Mouse (Mus musculus) embryonic facial prominence, embryonic 13.5 days (tissue): Measurements from ENCODE around the gene Spg20. TPM values are rescaled to one million over a fixed set of nuclear protein-coding genes. Genes with fewer than 3 reads are reported as not detected.

Experiments
- ATAC-seq: fragments of 200-750 bp; cut with Nextera tagmentation; 2 replicates; pipeline ENCODE4 v1.8.0; 2017; ENCODE audit warnings: low read depth; ENCODE audit not compliant: insufficient number of reproducible peaks, insufficient read depth, low FRiP score, low TSS enrichment
- H3K27ac ChIP-seq: fragments of 300-500 bp; sonication (generic); 2 replicates; pipeline ENCODE4 v1.5.1; 2015; ENCODE audit warnings: moderate library complexity, mild to moderate bottlenecking, inconsistent platforms
- H3K27me3 ChIP-seq: fragments of 300-500 bp; sonication (generic); 2 replicates; pipeline ENCODE4 v1.6.1; 2015; ENCODE audit warnings: mild to moderate bottlenecking, inconsistent platforms
- H3K36me3 ChIP-seq: fragments of 300-500 bp; sonication (generic); 2 replicates; pipeline ENCODE4 v1.6.1; 2015; ENCODE audit warnings: mild to moderate bottlenecking, inconsistent platforms
- H3K4me1 ChIP-seq: fragments of 300-500 bp; sonication (generic); 2 replicates; pipeline ENCODE4 v1.6.1; 2015; ENCODE audit warnings: inconsistent platforms
- H3K4me2 ChIP-seq: fragments of 300-500 bp; sonication (generic); 2 replicates; pipeline ENCODE4 v1.6.1; 2015; ENCODE audit warnings: moderate library complexity, mild to moderate bottlenecking, inconsistent platforms
- H3K4me3 ChIP-seq: fragments of 300-500 bp; sonication (generic); 2 replicates; pipeline ENCODE4 v1.5.1; 2015; ENCODE audit warnings: mild to moderate bottlenecking, inconsistent platforms
- H3K9ac ChIP-seq: fragments of 300-500 bp; sonication (generic); 2 replicates; pipeline ENCODE4 v1.6.1; 2015; ENCODE audit warnings: mild to moderate bottlenecking, inconsistent platforms
- H3K9me3 ChIP-seq: fragments of 300-500 bp; sonication (generic); 2 replicates; pipeline ENCODE4 v1.6.1; 2016; ENCODE audit warnings: inconsistent platforms
- WGBS: fragments of 180-500 bp; shearing (Covaris S2); methylation state at CpG from one replicate; pipeline ENCODE4 v1.1.7; 2015; ENCODE audit warnings: mixed read lengths; 5-methylcytosine and 5-hydroxymethylcytosine counted together
- microRNA-seq: library from miRNA; unstranded; fragments of <30 nt; microRNA quantifications from one replicate; pipeline ENCODE4, GENCODE M21; 2016
- polyA plus RNA-seq: library from polyadenylated mRNA; unstranded; fragments of >200 nt; fragmentation: Nextera tagmentation; extraction: Ambion mirVana; gene quantifications from 2 replicates; pipeline ENCODE4 v1.2.1, GENCODE M21; 2015

Spg20 gene
- polyA plus RNA-seq, 1 experiment from 2014 or later = 78.5 TPM

DNA sequence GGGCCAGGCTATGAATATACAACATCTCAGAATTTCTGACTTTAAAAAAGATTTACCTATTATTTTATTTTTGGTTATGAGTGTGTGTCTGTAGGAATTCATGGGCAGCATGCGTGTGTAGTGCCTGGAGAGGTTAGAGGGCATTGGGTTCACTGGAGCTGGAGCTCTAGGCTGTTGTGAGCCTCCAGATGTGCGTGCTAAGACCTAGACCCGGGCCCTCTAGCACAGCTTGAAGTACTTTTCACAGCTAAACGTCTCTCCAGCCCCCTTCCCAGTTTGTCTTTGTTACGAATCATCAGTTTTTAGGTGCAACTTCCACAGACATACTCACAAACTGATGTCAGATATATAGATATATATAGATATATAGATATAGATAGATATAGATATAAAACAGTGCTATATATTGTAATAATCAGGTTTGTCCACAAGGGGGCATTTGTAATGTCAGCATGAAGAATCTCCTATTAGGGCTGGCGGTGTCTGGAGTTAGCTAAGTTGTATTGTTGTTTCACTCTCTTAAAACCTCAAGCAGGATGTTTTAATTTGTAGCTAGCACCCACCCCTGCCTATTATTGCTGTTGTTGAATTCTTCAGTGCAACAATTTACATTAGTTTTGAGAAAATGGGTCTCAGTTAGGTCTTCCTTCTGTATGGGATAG is 40.9 kb downstream of the Spg20 start:
- no peak overlapping the region for H3K4me3 ChIP-seq
- 63% methylated on average over 6 of the region's 6 CpGs for WGBS
- no peak overlapping the region for H3K9ac ChIP-seq
- H3K27ac ChIP-seq = no peak overlapping the region
- no peaks in the 10 kb centered on the region for H3K27me3 ChIP-seq
- no peak for ATAC-seq
- H3K4me2 ChIP-seq = no peak overlapping the region
- 0 out of 2 replicates have a peak, but pooled peaks cover 2% of the 10 kb centered on the region for H3K4me1 ChIP-seq
- H3K9me3 ChIP-seq = no peaks in the 10 kb centered on the region
- no peaks in the 10 kb centered on the region for H3K36me3 ChIP-seq

- H3K4me1 ChIP-seq = no peaks in the 10 kb centered on the region
- no peaks in the 10 kb centered on the region for H3K27me3 ChIP-seq
- H3K9me3 ChIP-seq = no peaks in the 10 kb centered on the region
- H3K4me3 ChIP-seq = no peak overlapping the region
- no peak overlapping the region for H3K9ac ChIP-seq
- no peak overlapping the region for H3K27ac ChIP-seq
- H3K36me3 ChIP-seq = no peaks in the 10 kb centered on the region
- WGBS = 89% methylated on average over 7 of the region's 7 CpGs
- H3K4me2 ChIP-seq = no peak overlapping the region
- ATAC-seq = no peak
Measured at GRCm38 (mm10) chr3:55154163-55154562, 42.3 kb downstream of the Spg20 start.

GRCm38 (mm10) chr3:55157413-55157812 is 45.5 kb downstream of the Spg20 start:
- no peaks in the 10 kb centered on the region for H3K4me1 ChIP-seq
- 71% methylated on average over 5 of the region's 5 CpGs for WGBS
- H3K27me3 ChIP-seq = no peaks in the 10 kb centered on the region
- H3K4me2 ChIP-seq = no peak overlapping the region
- H3K36me3 ChIP-seq = no peaks in the 10 kb centered on the region
- no peak overlapping the region for H3K27ac ChIP-seq
- no peak overlapping the region for H3K4me3 ChIP-seq
- H3K9ac ChIP-seq = no peak overlapping the region
- no peaks in the 10 kb centered on the region for H3K9me3 ChIP-seq
- no peak for ATAC-seq

DNA sequence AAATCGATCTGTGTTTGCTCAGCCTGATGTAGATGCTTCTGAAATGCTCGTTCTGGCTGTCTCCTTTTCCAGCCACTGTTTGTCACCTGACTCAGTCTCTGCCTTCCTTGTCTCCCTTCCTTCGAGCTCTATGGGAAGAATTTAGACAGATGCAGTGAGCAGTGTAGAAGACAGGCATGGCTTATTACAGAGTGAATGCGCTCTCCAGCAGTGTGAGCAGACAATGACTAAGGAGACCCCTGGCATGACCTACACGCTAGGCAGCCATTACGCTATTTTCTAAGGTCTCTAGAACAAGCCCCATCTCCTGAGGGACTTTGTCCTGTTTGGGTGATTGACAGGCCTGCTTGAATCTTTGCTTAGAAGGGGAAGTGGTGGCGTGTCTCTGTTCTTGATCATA is 49.2 kb downstream of the Spg20 start:
- H3K27ac ChIP-seq = no peak overlapping the region
- ATAC-seq = no peak
- no peak overlapping the region for H3K4me3 ChIP-seq
- H3K9me3 ChIP-seq = no peaks in the 10 kb centered on the region
- H3K9ac ChIP-seq = no peak overlapping the region
- no peaks in the 10 kb centered on the region for H3K27me3 ChIP-seq
- H3K36me3 ChIP-seq = no peaks in the 10 kb centered on the region
- no peak overlapping the region for H3K4me2 ChIP-seq
- 73% methylated on average over 7 of the region's 7 CpGs for WGBS
- H3K4me1 ChIP-seq = no peaks in the 10 kb centered on the region

DNA sequence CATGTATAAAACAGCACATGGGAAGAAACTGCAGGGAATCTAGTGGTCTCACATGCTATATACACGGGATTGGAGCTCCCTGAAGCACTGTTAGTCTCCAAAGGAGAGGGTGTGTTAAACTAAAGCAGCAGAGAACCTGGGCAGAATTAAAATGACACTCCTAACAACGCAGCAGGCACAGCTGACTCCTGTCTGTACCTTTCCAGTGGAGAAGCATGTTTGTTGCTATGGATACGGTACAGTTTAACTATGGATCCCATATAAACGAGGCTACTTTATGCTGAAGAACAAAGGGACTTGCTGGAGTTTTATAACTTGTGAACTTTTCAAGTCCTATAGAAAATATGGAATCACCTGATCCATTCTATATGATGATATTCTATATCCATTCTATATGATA is 51.6 kb downstream of the Spg20 start:
- Histone ChIP-seq H3K9ac (no peak overlapping the region), H3K27me3 (no peaks in the 10 kb centered on the region), H3K4me2 (no peak overlapping the region), H3K27ac (no peak overlapping the region), H3K4me3 (no peak overlapping the region), H3K4me1 (no peaks in the 10 kb centered on the region), H3K9me3 (no peaks in the 10 kb centered on the region), H3K36me3 (no peaks in the 10 kb centered on the region)
- ATAC-seq = no peak
- WGBS = 73% methylated on average over 4 of the region's 4 CpGs

DNA sequence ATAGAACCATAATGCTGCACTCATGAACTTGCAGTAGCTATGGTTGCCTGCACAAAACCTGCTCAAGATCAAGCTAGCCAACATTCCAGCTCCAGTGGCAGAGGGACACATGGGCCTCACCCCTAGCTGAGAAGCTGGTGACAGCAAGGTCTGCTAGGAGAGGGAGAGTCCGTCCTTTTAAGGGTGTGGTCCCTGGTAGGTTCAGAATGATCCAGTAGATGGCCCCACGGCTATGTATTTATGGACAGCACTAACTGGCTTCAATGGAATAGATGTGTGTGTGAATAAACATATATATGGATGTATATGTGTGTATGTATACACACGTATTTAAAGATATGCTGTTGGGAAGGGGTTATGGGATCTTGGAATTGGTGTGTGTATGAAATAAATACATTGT is 60.6 kb downstream of the Spg20 start:
- Histone ChIP-seq H3K4me2 (no peak overlapping the region), H3K4me3 (no peak overlapping the region), H3K9ac (no peak overlapping the region), H3K36me3 (no peaks in the 10 kb centered on the region), H3K4me1 (no peaks in the 10 kb centered on the region), H3K27ac (no peak overlapping the region), H3K27me3 (no peaks in the 10 kb centered on the region), H3K9me3 (no peaks in the 10 kb centered on the region)
- WGBS = 75% methylated on average over 3 of the region's 3 CpGs
- ATAC-seq = no peak

GRCm38 (mm10) chr3:55177271-55177670 is 65.4 kb downstream of the Spg20 start:
- no peak overlapping the region for H3K27ac ChIP-seq
- H3K36me3 ChIP-seq = no peaks in the 10 kb centered on the region
- no peaks in the 10 kb centered on the region for H3K9me3 ChIP-seq
- ATAC-seq = no peak
- H3K27me3 ChIP-seq = no peaks in the 10 kb centered on the region
- no peak overlapping the region for H3K4me3 ChIP-seq
- H3K9ac ChIP-seq = no peak overlapping the region
- 55% methylated on average over 6 of the region's 6 CpGs for WGBS
- H3K4me1 ChIP-seq = no peaks in the 10 kb centered on the region
- no peak overlapping the region for H3K4me2 ChIP-seq

DNA sequence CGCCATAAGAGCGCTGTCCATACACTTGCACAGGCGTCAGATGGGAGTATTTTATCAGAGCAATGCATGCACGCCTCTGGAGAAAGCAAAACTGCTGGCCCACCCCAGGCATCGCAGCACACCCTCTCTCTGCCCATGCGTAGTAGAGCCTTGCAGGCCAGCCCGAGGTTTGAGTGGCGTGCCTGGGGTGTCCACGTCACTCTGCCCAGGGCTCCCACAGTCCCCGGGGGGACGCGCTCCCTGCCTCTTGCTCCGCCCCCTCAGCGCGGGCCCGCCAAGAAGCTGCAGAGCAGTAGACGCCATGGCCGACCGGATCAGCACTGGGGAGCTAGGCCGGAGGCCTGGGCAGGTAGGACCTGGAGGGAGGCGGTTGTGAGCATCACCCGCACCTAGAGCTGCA is 69.9 kb downstream of the Spg20 start, which contains the start of gene Sohlh2:
Gene Sohlh2 (plus strand): TSS at position 263 of the 400 bp plus-strand sequence.
- WGBS = 93% methylated on average over 22 of the region's 22 CpGs
- Histone ChIP-seq H3K9me3 (no peaks in the 10 kb centered on the region), H3K4me1 (no peaks in the 10 kb centered on the region), H3K27ac (no peak within 1 kb of the TSS), H3K9ac (no peak within 1 kb of the TSS; the same call in 1 of the 2 replicates), H3K36me3 (no peaks in the 10 kb centered on the region), H3K4me2 (no peak within 1 kb of the TSS), H3K4me3 (no peak within 1 kb of the TSS), H3K27me3 (no peaks in the 10 kb centered on the region)
- 0 out of 2 replicates have a peak, but pooled peaks have one; percentile 37 for ATAC-seq

Small RNA genes within 50 kb of the gene (microRNA-seq; reads per million reads assigned to microRNA genes)
- gene Gm22029 = not detected

Other genes with a start within 250 kb of the Spg20 start
- 0.08 TPM in 1 of 2 replicates, not detected in the other for gene Sertm1, start 196.2 kb upstream of the Spg20 start, polyA plus RNA-seq
- gene Ccna1, start 56.6 kb upstream of the Spg20 start, polyA plus RNA-seq = 1.7 and 3.0 TPM in 2 replicates
- 0.15 and 0.25 TPM in 2 replicates for gene Ccdc169, start 25.2 kb downstream of the Spg20 start, polyA plus RNA-seq
- not detected in 2 replicates for gene Sohlh2, start 69.9 kb downstream of the Spg20 start, polyA plus RNA-seq
- gene Dclk1, start 130.3 kb downstream of the Spg20 start, polyA plus RNA-seq = 56.1 and 60.0 TPM in 2 replicates